19 mouse cellular contexts compared by ENCODE assay signal in the genomic region with DNA sequence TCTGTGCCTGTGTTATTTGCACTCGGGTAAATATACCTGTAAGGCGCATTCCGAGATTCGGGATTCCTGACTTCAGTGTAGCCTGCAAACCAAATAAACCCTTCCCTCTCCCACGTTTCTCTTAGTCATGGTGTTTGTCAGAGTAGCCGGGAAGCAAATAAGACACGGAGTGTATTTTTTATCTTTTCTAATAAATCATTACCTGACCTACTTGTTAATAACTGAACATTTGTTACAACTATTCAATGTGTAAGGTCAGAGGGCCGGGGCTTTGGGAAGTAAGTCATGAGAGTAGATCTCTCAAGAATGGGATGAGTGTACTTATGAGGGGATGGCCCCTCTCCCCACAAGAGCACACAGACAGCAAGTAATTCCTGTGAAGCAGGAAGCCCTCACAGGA. TPM values are rescaled to one million over a fixed set of nuclear protein-coding genes. Genes with fewer than 3 reads are reported as not detected.
DNase-seq lines count a peak whose midpoint lies in the region; ATAC-seq and TF ChIP-seq lines count a peak whose summit lies in the region.
"Had no signal": no experiment of that assay in that cellular context is flagged by ENCODE, and none has a peak within 500 bp of the region (broad histone marks: within the 10 kb centered on the region; RNA-seq: fewer than 3 reads in every experiment).

No protein-coding gene starts in this region.

- peaks cover 10% of the 10 kb centered on the region for H3K4me1 ChIP-seq in kidney, embryonic 16.5 days (ENCODE audit: insufficient read depth, low read length)
- H3K4me1 ChIP-seq in forebrain, embryonic 15.5 days, result peaks cover 3% of the 10 kb centered on the region; the same call in 1 of the 2 replicates
- H3K4me1 ChIP-seq: forebrain, embryonic 13.5 days; hindbrain, embryonic 15.5 days had no signal

- no peaks in the 10 kb centered on the region for H3K9me3 ChIP-seq in kidney, embryonic 16.5 days (ENCODE audit: low read length)
- no peaks in the 10 kb centered on the region for H3K9me3 ChIP-seq in forebrain, embryonic 15.5 days
- H3K9me3 ChIP-seq: forebrain, embryonic 13.5 days; heart, embryonic 10.5 days; hindbrain, embryonic 10.5 days; hindbrain, embryonic 15.5 days had no signal

- ATAC-seq in Patski, result peak; percentile 65
- ATAC-seq in kidney, embryonic 16.5 days (ENCODE audit: low FRiP score, low TSS enrichment), result no peak
- ATAC-seq in forebrain, embryonic 15.5 days (replicated peaks), result no peak
- ATAC-seq: forebrain, embryonic 13.5 days had no signal

- no peaks in the 10 kb centered on the region for H3K27me3 ChIP-seq in Patski
- no peaks in the 10 kb centered on the region for H3K27me3 ChIP-seq in kidney, embryonic 16.5 days (ENCODE audit: insufficient read depth, low read length)
- no peaks in the 10 kb centered on the region for H3K27me3 ChIP-seq in forebrain, embryonic 15.5 days
- H3K27me3 ChIP-seq: forebrain, embryonic 13.5 days; hindbrain, embryonic 15.5 days had no signal

- H3K27ac ChIP-seq in kidney, embryonic 16.5 days (ENCODE audit: low read length), result 0 out of 2 replicates have a peak overlapping the region, but pooled peaks have one; percentile 29
- H3K27ac ChIP-seq in forebrain, embryonic 15.5 days (replicated peaks), result no peak overlapping the region
- H3K27ac ChIP-seq: forebrain, embryonic 13.5 days; heart, embryonic 10.5 days; hindbrain, embryonic 10.5 days; hindbrain, embryonic 15.5 days had no signal

- H3K9ac ChIP-seq in kidney, embryonic 16.5 days (replicated peaks; ENCODE audit: low read length), result no peak overlapping the region
- H3K9ac ChIP-seq in forebrain, embryonic 15.5 days (replicated peaks), result no peak overlapping the region
- H3K9ac ChIP-seq: forebrain, embryonic 13.5 days; hindbrain, embryonic 15.5 days had no signal

- no peak for TF ChIP-seq CTCF in Patski (IDR thresholded peaks at IDR 0.05)

- no peak overlapping the region for H3K4me2 ChIP-seq in kidney, embryonic 16.5 days (replicated peaks; ENCODE audit: low read depth, low read length)
- no peak overlapping the region for H3K4me2 ChIP-seq in forebrain, embryonic 15.5 days (replicated peaks)
- H3K4me2 ChIP-seq: forebrain, embryonic 13.5 days; hindbrain, embryonic 15.5 days had no signal

- CTCF ChIA-PET in Patski (lab: Charles Lee), result interaction anchor here (1.4 kb wide), 1 partner anchor 134 kb away, joined by 3 read pairs; no protein-coding TSS in a partner anchor

- in situ Hi-C loops in Patski (cut with MboI; ENCODE audit: low pct_unique_long_range_greater_than_20kb), result loop anchor here (5.0 kb wide), 2 partner anchors 104 to 131 kb away; no protein-coding TSS in a partner anchor

- H3K4me3 ChIP-seq in kidney, embryonic 16.5 days (ENCODE audit: low read length), result no peak overlapping the region
- H3K4me3 ChIP-seq in forebrain, embryonic 15.5 days, result no peak overlapping the region
- H3K4me3 ChIP-seq: forebrain, embryonic 13.5 days; heart, embryonic 10.5 days; hindbrain, embryonic 10.5 days; hindbrain, embryonic 15.5 days had no signal

- WGBS in kidney, embryonic 16.5 days, result 51% methylated on average over 8 of the region's 8 CpGs
- 90% methylated on average over 8 of the region's 8 CpGs for WGBS in forebrain, embryonic 15.5 days

- H3K36me3 ChIP-seq in kidney, embryonic 16.5 days (ENCODE audit: insufficient read depth, low read length), result no peaks in the 10 kb centered on the region
- H3K36me3 ChIP-seq in forebrain, embryonic 15.5 days, result no peaks in the 10 kb centered on the region
- H3K36me3 ChIP-seq: heart, embryonic 10.5 days; hindbrain, embryonic 10.5 days; hindbrain, embryonic 15.5 days had no signal

- DNase-seq in kidney, adult 18-20 months, result peak; percentile 8
- no peak for DNase-seq in kidney, postnatal 4 days
- peak; percentile 50 for DNase-seq in Patski (ENCODE audit: low read depth, low spot score)
- DNase-seq in kidney, postnatal 36 days, result peak; percentile 36 to 59
- no peak for DNase-seq in adrenal gland, postnatal 4 days (ENCODE audit: low spot score in 2 of 2)
- DNase-seq: adrenal gland, adult 8-10 months; adrenal gland, postnatal 36 days; cerebellum, adult 11 months; cerebellum, adult 8-10 months; cerebellum, postnatal 25 days; gastrocnemius, postnatal 10 days; heart, adult 18-20 months; heart, postnatal 14 days had no signal

- POLR2A ChIA-PET in Patski (lab: Charles Lee), result interaction anchor here (0.6 to 1.3 kb wide), 3 partner anchors 20 to 81 kb away, joined by 3 read pairs; no protein-coding TSS in a partner anchor

RNA-seq across cellular contexts. Expression of a gene that starts 41.1 kb away (rescaled TPM):
- polyA plus RNA-seq in Patski (2021), result 0.14 TPM
- polyA plus RNA-seq in kidney, embryonic 16.5 days (2015; fragmentation: Nextera tagmentation; extraction: Ambion mirVana), result 0.51 and 0.81 TPM in 2 replicates
- 1 to 10 TPM; 4.8 to 5.4 TPM for total RNA-seq in adrenal gland, postnatal 4 days (2021)
- polyA plus RNA-seq in forebrain, embryonic 15.5 days (2015; fragmentation: Nextera tagmentation; extraction: Ambion mirVana), result 5.8 TPM in 2 replicates

Comparison
In these comparisons a context has a peak if more than half of its experiments do, and no peak if none do; other contexts are left out.
1. DNase-seq: peak in kidney, adult 18-20 months (single experiment), Patski (single experiment) and kidney, postnatal 36 days (2 of 2); none in kidney, postnatal 4 days (0 of 2) and adrenal gland, postnatal 4 days (0 of 2).